Mouse (Mus musculus) lung, postnatal 36 days (tissue): Measurements from ENCODE around the gene Tnfaip2.
A peak's percentile ranks its signal among the peaks of the same experiment; 100 is the strongest.

Experiments
- DNase-seq: peaks from one replicate; pipeline ENCODE4 v3.0.0; 2022; ENCODE audit warnings: mixed read lengths

The Tnfaip2 gene

GRCm38 (mm10) chr12:111428364-111428763 lies 13.9 kb upstream of the Tnfaip2 start:
- DNase-seq = no peak

GRCm38 (mm10) chr12:111428961-111429911 lies 13.0 kb upstream of the Tnfaip2 start:
- peak; percentile 47 for DNase-seq

DNA sequence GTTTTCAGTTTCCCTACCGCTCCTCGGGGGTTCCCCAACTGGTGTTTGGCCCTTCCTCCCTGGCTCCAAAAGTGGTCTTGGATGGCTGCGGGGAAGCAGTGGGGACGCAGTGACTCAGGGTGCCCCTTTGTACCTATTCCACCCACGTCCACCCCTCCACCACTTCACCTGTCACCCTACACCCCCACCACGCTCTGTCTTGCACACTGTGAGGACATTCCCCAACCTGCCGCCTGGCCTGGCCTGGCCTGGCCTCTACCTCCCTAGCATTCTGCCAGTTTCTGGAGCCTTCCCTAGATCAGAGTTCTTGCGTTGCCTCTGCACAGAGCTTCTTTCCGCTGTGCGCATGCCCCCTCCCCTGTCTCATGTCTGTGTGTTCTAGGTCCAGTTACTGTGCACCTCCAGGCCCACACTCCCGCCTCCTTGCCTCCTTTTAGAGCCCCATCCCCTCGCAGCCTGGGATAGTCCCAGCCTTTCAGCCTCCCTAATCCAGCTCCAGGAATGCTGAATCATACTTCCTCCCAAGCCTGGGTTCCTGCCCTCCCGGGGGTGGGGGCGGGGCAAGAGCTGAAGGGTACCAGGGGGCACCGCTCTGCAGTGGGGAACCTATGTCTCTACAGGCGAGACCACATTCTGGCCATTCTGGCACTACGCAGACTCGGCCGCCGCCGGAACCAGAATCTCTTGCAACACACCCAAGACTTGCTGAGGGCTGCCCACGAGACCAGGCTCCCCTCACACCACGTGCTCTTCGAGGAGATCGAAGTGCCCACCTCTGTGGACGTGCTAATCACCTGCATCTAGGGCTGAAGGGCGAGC lies 12.0 kb upstream of the Tnfaip2 start:
- peak; percentile 54 for DNase-seq

DNA sequence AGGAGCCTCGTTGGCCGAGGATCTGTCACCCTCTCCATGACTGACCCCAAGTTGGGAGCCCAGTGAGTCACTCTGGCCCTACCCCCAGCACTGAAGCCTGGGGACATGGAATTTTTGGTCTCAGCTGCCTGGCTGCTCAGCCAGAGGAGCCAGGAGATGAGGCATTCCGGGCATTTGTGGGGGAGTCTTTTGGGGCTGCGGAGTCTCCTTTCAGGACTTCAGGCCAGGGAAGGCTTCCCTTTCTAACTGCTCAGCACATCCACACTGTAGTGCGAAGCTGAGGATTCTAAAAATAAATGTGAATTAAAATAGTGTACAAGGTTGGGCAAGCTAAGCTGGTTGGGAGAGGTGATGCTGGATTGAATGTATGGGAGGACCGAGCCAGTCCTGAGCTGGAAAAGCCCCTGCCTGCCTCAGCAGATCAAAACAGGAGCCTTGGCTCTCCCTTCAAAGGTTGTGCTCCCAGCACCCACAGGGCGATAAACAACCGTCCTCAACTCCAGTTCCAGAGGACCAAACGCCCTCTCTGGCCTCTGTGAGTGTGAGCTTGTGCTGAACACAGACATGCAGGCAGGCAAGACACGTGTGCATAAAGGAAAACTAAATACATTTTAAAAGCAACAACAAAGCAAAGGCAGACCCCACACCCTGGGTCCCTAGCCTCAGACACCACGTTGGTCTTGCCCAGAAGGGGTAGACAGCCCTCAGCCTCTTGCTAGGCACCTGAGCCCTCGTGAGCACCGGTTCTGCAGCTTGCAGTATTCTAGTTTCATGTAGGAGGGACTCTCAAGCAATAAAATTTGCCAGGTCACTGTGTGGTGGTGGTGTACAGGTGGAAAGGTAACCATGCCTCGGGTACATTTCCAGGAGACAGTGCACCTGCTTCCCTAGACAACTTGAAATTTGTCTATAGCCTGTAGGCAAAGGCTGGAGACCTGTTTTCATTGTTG lies 11.1 kb upstream of the Tnfaip2 start:
- no peak for DNase-seq

DNA sequence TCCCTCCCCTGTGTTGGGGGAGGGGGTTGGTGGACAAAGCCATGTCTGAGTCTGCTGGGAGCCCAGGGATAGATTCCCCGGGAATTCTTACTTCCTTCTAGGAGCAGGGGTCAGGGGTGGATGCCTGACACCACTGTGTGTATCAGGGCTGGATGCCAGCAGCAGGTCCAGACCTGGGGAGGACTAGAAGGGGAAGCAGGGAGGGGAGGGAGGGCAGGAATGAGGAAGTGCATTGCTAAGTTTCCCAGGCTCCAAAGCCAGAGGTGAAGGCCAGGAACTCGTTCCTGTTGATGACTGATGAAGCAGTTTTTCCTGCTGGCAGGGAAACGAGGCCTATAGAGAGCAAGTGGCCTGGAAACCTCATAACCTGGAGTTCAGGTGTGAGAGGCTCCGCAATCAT lies 10.2 kb upstream of the Tnfaip2 start:
- DNase-seq = no peak

DNA sequence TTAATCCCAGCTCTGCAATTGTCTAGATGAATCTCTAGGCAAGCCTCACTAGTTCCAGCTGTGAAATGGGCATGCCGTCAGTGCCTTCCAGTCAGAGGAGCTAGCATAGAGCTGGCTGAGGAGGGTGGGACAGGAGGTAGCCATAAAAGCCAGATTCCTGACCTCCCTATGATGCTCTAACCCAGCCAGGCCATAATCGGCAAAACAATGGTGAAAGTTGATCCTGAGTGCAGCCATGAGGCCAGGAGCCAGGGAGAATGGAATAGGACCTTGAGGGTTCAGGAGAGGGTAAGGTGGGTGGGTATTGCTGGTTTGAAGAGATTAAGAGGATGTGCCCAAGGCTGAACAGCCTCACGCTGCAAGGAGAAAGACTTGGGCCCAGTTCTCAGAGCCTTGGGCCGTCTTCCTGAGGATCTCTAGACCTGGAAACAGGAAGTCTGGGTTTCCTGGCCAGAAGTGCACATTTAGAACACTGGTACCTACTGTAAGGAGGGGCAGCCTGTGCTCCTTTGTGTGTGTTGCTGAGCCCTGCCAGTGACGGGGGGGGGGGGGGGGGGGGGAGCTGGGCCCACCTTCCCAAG lies 9.4 kb upstream of the Tnfaip2 start:
- DNase-seq = no peak

GRCm38 (mm10) chr12:111434164-111434744 lies 8.0 kb upstream of the Tnfaip2 start:
- no peak for DNase-seq

DNA sequence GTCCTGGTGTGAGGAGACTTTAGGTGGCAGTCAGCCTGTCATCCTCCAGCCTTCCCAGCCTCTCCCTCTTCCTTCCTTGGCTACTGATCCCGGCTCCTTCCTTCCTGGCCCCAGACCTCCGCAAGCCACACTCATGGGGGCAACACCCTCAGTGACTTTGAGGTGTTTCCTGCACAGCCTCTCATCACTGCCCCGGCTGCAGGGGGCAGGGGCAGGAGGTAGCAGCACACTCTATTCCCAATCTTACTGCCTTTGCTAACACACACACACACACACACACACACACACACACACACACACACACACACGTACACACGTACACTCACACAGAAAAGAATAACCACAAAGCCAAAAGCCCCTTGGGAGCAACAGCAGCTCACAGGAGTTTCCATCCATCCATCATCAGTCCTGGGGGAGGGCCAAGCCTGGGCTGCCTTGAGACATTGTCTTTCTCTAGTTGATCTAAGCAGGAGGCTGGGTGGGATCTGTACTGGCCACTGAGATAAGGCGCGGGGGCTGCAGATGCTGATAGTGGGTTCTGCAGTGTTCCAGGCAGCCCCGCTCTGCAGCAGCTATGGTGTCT lies 7.4 kb upstream of the Tnfaip2 start:
- DNase-seq = no peak

DNA sequence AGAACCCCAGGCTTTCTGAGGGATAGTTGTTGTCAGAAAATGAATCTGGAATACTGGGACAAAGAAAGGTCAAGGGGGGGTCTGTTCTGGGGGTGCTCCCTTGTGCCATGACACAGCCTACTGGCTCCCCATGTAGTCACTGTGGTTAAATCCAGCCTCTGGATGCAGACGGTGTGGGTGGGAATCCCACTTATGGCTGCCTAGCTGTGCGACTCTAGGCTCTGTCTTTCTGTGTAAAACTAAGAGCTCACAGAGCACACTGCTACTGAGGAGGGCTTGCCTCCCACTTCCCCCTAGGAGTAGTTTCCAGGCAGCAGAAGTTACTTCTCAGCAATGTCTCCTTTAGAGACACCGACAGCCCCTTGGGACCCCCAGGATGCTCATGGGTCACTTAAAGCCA lies 6.1 kb upstream of the Tnfaip2 start:
- DNase-seq = no peak

GRCm38 (mm10) chr12:111436640-111437039 lies 5.6 kb upstream of the Tnfaip2 start:
- DNase-seq = peak; percentile 73

- peak; percentile 67 for DNase-seq
These were observed 4.9 kb upstream of the Tnfaip2 start for GRCm38 (mm10) chr12:111437222-111437900.

DNA sequence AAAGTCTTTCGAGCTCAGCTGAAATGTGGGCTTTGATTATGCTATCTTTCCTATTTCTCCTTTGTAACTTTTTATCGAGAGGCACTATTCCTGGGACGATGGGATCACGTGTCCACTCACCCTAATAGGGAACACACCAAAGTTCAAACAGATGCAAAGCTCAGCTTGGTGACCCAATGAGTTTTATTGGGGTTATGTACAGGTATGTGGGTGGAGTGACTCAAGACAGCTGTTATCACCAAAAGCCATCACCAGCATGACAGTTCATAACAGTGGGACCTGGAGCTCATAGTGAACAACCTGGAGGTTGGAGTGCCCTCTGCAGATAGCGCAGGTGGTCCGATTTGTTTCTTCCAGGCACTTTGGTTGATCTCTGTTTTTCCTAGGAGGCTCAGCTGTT lies 3.4 kb upstream of the Tnfaip2 start:
- DNase-seq = no peak

GRCm38 (mm10) chr12:111440701-111441373 lies 1.4 kb upstream of the Tnfaip2 start:
- DNase-seq = no peak

DNA sequence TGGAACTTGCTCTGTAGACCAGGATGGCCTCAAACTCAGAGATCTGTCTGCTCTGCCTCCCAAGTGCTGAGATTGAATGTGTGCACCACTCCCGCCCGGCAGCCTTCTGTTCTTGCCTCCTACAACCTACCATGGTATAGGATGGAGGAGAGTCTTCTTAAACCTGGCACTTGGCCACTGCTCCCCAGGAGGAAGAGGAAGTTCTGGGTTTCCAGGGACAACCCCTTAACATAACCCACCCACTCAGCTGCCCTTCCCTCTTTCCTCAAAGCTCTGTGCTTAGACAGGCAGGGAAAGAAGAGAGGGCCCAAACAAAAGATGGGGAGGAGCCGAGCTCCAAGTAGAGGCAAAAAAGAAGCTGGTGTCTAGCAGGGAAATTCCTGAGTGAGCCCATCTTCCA lies 746 bp upstream of the Tnfaip2 start:
- peak; percentile 45 for DNase-seq

GRCm38 (mm10) chr12:111443011-111443870 lies 972 bp downstream of the Tnfaip2 start:
- no peak for DNase-seq

DNA sequence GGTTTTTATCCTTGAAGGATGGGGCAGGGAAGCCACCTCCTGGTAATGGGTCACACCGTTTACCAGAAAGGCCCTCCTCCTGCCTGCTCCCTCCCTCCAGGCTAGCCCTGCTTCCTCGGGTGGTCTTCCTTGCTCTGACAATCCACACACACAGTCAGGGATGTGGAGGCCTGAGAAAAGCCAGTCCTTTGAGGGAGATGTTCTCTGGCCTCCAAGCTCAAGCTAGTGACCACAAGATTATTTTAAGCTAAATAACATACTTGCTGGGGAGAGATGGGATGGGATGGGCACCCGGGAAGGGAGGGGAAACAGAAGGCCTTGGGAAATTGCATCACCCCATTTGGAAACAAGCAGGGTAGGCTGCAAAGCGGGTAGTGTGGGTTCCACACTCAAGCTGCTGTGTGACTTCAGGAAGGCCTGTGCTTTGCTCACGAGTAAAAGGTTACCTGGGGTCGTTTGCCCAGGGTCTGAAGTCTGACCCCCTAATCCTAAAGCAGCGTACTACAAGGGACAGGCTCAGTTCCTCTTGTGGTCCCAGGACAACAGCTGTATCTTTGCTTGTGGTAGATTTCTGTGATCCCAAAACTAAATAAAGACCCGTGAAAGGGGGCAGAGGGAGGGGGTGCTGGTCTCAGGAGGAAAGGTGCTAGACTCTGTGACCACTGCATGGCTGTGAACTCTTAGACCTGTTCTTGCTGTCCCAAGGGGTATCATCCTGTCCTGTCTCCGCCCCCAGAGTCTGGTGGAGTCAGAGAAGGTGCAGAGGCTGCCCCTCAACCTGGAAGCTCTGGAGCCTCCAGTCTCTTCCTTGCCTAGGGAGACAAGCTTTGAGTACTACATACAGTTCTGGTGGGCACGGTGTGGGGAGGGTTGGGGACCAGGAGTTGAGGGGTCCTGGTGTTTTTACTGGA lies 1.9 kb downstream of the Tnfaip2 start:
- DNase-seq = peak; percentile 60

DNA sequence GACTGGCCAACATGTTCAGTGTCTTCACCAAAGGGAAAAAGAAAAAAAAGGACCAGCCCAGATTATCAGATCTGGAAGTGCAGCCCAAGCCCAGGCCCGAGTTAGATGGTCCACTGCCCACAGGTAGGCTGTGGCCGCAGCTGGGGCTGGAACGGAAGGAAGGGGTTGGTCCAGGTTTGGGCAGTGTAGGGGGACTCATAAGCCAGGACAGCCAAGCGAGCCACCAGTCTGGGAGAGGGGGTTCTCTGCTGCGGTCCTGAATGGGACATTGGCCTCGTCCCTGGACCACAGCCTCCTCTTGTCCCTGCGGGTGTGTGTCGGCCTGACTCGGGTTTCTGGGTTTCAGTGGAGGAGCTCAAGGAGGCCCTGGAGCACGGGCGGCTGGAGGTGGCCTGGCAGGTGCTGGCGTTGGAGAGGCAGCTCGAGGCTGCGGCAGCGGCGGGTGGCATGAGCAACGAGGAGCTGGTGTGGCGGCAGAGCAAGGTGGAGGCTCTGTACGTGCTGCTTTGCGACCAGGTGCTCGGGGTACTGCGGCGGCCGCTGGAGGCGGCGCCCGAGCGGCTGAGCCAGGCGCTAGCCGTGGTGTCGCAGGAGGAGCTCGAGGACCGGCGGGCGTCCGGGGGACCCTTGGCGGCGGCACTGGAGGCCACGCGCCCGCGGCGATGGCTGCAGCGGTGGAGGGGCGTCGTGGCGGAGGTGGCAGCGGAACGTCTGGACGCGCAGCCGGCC lies 3.1 kb downstream of the Tnfaip2 start:
- no peak for DNase-seq
